Comparison of ENCODE assay signal across 8 mouse cellular contexts in the genomic region with DNA sequence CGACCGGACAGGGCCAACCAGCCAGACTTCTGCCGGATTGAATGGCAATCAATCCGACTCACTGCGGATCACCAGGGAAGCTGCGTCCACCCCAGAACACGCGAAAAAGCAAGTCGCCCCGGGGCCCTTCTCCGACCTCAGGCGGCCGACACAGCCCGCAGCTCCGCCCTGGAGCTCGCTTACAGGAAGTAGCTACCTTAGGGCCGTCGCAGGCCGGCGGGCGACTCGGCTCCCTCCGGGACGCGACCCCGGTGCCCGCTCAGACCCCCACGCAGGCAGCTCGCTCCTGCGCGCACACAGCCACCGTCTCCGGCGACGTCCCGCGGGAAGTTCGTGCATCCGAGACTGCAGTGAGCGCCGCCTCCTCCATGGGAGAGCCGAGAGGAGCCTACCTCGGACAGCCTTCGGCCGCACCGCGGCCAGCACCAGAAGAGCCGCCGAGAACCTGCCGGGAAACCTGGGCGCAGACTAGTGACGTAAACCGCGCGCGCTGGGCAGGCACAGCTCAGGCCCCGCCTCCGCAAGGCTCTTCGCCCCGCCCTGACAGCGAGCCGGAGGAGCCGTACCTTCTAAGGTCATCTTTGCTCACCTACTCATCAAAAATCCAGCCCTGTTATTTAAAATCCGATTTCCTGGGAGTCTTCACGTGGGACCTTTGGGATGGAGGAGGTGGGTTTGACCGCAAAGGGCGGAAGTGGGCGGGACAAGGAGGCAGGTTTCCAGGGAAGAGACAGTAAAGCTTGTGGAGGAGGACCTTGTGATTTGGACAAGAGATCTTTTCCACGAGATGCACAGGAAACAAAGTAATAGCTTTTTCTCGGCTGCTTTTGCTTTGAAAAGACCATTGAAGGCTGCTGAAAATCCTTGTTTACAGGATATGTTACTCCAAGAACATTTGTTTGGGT. TPM values are rescaled to one million over a fixed set of nuclear protein-coding genes. Genes with fewer than 3 reads are reported as not detected.
DNase-seq lines count a peak whose midpoint lies in the region; ATAC-seq lines count a peak whose summit lies in the region.

A gene (minus strand): TSS at position 473 of the 905 bp plus-strand sequence.

- H3K4me3 ChIP-seq in hindbrain, embryonic 12.5 days, result peak within 1 kb of the TSS; percentile 94

- H3K27ac ChIP-seq in hindbrain, embryonic 12.5 days, result peak within 1 kb of the TSS; percentile 92

- peak within 1 kb of the TSS; percentile 90 for H3K9ac ChIP-seq in hindbrain, embryonic 12.5 days

- H3K27me3 ChIP-seq in hindbrain, embryonic 12.5 days, result no peaks in the 10 kb centered on the region

- peaks cover 16% of the 10 kb centered on the region for H3K4me1 ChIP-seq in hindbrain, embryonic 12.5 days

- H3K36me3 ChIP-seq in hindbrain, embryonic 12.5 days, result no peaks in the 10 kb centered on the region

- peak; percentile 99 for ATAC-seq in hindbrain, embryonic 12.5 days (ENCODE audit: low FRiP score)

- WGBS in hindbrain, embryonic 12.5 days, result under 1% methylated on average over 69 of the region's 70 CpGs

- H3K9me3 ChIP-seq in hindbrain, embryonic 12.5 days (replicated peaks), result no peaks in the 10 kb centered on the region

- H3K4me2 ChIP-seq in hindbrain, embryonic 12.5 days (replicated peaks), result peak within 1 kb of the TSS; percentile 69

- DNase-seq in NIH3T3 (ENCODE audit: low read depth), result peak; percentile 96
- peak; percentile 98 to 99 for DNase-seq in cerebellum, postnatal 10 days
- peak; percentile 87 to 94 for DNase-seq in frontal cortex, postnatal 10 days (ENCODE audit: low spot score in 2 of 2)
- DNase-seq in layer of hippocampus, postnatal 14 days (ENCODE audit: low spot score in 2 of 2), result peak; percentile 92 to 95
- peak; percentile 95 for DNase-seq in lung, postnatal 14 days
- DNase-seq in retina, adult 2 months (ENCODE audit: low read depth, low spot score), result peak; percentile 86
- peak; percentile 90 to 91 for DNase-seq in thymus, postnatal 36 days

RNA-seq across cellular contexts. Expression of the gene that starts here (rescaled TPM):
- 45.5 and 47.0 TPM in 2 replicates for polyA plus RNA-seq in hindbrain, embryonic 12.5 days (2016; fragmentation: Nextera tagmentation; extraction: Ambion mirVana)
- 10 to 100 TPM; 63.0 to 63.3 TPM for total RNA-seq in layer of hippocampus, postnatal 14 days (2021)

Comparison
In these comparisons a context has a peak if more than half of its experiments do, and no peak if none do; other contexts are left out.
1. Peak in every context shown above with its lines: DNase-seq, ATAC-seq, H3K4me3 ChIP-seq and H3K27ac ChIP-seq.